Mouse (Mus musculus): ENCODE measurements at regions not wholly inside any gene's neighbourhood (a gene's known extent, or its start where the extent isn't known, plus 50 kb on each side); places are given as distances from the start of the nearest gene placed in this dataset.

DNA sequence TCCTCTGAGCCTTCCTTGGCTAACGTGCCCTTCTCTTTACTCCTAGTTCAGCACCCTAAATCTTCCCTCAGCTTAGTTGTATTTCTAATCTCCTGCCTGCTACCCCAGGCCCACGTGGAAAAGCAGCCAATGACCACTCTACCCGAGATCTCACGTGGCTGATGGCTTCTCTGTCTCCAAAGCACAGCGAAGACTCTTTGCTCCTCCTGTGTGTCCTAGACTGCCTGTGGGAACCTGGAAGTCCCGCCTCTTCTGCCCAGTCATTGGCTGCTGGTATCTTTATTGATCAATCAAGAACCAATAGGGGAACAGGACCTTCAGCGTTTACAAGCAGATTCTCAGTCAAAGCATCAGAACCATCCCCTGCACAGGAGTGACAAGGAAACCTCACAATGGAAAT lies 54.8 kb downstream of the Gm19935 start:
- peak; percentile 76 for DNase-seq (ENCODE audit: low read depth, low spot score)

DNA sequence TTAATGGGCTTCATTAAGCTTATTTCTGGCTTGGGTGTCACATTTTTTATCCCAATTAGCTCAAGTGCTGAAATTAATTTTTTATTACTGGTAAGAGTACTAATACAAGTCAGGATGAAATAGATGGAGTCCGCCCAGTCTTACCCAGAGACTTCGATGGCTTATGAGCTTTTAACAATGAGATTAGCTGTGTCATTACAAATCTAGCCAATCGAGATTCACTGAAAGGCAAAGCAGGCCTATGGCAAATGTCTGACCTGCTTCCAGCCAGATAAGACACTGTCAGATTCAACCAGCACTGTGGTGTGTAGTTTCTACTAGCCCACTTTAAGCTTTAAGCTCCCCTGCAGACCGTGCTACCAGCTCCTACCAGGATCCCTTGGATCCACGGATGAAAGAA lies 55.2 kb downstream of the Gm19935 start:
- no peak for DNase-seq (ENCODE audit: low read depth, low spot score)

DNA sequence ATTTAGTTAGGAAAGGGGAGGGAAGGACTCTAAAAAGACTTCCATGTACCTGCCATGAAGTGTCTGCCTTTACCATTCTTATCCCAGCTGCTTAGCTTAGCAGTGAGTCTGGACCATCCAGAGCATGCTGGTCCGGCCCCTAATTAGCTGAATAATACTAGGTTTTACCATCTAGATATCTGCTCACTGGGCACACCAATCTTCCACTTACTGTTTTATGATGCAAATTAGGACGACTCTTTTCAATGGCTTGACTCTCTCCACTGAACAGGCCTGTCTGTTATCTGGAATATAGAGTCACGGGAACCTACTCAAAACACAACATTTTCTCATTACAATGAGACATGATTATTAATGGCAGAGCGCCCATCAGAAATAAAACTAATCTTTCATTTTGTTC lies 55.7 kb downstream of the Gm19935 start:
- DNase-seq (ENCODE audit: low read depth, low spot score) = no peak

DNA sequence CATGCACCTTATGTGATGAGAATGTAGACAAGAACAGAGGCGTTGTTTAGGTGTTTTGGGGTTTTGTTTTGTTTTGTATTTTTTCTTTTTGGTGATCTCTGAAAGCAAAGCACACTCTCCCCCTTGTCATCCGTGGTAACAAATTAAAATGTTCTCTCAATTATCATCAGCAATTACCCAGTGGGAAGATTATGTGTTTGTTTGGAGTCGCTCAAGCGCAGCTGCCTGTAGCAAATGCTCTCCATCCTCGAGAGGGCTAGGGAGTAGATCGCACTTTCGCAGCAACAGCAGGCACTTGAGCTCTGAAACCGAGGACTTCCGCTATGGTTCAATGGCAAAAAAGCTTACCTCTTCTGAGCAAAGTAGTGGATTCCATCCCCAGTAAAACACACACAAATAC lies 57.7 kb downstream of the Gm19935 start:
- DNase-seq (ENCODE audit: low read depth, low spot score) = no peak

DNA sequence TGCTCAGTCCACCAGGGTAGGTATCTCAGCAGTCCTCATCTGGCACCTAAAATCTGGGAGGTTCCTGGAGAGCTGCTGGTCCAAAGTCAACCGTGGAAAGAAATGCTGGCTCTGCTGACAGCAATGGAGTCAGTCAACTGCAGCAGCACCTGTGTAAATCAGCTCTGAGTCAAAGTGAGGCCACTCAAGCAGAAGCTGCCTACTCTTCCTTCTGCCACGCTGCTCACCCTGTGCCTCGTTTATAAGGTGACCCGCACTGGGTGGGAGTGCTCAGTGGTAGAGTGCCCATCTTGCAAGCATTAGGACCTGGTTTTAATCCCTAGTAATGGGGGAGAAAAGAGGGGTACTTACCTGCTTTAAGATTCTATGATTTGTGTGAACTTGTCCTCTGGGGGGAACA lies 62.2 kb downstream of the Gm19935 start:
- DNase-seq (ENCODE audit: low read depth, low spot score) = no peak

DNA sequence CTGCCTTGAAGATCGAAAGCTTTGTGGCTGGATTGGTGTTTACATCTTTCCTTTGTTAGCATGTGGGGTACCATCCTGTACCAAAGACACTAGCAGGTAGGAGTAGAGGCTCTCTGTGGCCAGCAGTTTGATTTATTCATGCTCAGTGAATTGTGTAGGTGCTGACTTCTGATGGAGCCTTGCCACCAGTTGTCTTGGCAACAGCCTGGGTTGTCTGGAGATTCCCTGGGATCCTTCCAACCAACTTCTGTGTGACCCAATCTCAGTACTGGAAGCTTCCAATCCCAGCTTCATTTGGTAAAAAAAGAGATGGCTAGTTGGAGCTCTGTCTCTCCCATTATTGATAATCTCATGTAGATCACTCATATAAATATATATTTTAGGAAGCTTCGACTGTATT lies 73.6 kb downstream of the Gm19935 start:
- no peak for DNase-seq (ENCODE audit: low read depth, low spot score)

DNA sequence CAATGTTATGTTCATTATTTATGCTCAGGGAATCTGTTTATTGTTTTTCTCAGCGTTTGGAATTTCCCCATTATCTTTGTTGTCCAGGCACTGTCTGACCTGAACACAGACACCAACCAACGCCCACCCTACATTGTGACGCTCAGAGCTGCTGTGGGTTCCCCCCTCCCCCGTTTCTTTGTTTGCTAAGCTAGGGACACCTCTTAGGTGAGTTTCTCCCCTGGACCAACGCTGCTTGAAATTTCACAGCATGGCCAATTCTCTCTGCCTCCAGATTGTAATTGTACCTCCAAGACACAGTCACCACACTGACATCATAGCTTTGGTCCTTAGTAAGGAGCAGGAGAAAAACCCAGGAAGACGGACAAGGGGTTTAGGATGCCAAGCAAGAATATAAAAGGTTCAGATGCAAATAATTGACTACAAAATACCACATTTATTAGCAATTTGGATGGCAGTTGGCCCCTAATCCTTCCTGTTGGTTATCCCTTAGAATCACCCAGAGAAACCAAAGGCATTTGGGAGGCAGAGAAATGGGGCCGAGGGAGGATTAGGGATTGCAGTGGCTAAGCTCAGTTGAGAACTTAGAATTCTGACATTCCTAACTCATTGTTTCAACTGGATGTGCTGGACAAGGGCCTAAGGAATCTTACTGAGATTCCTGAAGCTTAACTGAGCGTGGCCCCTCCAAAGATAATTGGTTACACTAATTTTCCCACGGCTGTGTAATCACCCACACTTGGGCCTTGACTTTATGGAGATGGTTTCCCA lies 76.0 kb downstream of the Gm19935 start:
- no peak for DNase-seq (ENCODE audit: low read depth, low spot score)

DNA sequence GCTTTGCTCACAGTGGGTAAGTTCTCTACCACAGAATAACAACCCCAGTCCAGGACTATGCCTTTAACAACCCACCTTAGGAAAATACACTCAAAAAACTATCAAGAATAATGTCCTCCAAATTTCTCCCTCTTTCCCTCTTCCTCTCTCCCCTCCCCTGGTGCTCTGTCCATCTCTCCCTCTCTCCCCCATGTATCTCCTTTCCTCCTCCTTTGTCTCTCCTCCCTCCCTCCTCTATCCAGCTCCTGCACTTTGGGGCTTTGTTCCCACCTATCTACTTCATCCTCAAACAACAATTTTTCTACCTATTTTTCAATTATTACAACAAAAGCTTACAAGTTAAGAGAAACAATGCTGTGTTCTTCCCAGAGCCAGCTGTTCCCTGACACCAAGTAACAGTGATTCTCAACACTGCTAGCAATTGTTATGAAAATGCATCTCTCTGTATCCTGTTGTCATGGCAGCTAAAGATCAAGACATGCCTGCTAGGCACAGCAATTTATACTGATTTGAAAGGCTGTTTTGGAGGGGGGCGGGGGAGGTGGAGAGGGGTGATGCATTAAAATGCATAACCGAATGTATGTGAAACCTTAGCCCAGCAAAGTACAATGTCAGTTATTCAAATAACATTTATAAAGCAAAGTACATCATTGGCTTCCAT lies 76.8 kb downstream of the Gm19935 start:
- DNase-seq (ENCODE audit: low read depth, low spot score) = no peak

DNA sequence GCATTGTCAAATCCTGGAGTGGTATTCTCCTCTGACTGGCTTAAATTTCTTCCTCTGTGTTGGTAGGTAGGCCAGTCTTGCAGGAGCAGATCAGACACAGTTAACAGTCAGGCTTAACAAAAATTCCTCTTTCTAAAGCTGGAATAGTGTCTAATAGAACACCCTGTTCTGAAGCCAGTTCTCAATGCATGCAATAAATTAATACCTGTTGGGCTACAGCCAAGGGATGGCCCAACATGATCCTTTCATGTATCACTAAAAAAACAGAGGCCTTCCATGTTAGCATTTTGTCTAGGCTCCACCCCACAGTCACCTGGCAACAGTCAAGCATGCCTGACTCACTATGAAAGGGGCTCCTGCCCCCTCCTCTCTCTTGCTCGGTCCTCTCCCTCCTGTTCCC lies 89.2 kb downstream of the Gm19935 start:
- DNase-seq (ENCODE audit: low read depth, low spot score) = no peak

DNA sequence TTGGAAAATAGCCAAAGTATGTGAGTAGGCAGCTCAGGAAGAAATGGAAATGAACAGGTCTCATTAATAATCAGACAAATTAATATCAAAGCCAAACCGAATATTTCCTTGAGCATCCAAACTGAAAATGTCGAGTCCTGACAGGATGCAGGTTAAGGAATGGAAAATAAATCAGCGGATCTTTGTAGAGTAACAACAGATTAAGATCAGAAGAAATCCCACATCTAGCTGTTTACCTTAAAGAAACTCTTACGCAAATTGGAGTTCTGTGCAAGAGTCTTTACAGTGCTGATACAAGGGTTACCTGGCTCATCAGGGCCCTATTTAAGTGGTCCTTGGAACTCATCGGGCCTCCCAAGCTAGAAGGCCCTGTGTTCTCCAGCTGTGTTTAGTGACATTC lies 92.0 kb downstream of the Gm19935 start:
- DNase-seq (ENCODE audit: low read depth, low spot score) = no peak

DNA sequence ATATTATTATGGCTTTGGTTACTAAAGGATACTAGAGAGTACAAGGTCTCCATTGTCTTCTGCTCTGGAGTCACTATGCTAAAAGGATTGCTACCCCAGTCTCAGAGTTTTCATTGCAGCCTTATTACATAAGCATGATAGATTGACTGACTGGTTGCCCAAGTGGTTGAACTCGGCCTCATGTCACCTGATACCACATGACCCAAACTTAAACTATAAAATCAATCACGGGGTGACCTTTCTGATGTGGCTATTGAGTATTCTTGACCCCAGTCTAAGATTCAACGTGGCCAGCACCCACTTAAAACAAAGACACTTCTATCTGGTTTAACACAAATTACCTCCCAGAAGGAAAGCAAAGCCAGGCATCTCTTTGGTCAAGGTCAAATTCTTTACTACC lies 100.8 kb downstream of the Gm19935 start:
- no peak for DNase-seq (ENCODE audit: low read depth, low spot score)

DNA sequence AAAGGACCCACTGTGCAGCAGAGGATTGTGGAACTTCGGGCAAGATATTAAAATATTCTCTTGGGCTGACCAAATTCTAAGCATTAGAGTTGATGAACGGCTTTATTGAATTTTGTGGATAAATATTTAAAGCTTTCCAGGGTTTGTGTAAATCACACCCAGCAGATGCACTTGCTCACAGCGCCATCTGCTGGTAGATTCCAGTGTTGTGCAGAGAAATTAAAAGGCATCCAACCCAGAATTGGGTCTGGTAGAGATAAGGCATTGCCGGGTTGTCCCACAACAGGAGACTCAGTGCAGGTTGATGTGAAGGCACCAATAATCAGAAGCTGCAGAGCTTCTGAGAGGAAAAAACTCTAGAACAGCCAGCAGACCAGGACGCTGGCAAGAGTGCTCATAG lies 108.7 kb downstream of the Gm19935 start:
- peak; percentile 73 for DNase-seq (ENCODE audit: low read depth, low spot score)

DNA sequence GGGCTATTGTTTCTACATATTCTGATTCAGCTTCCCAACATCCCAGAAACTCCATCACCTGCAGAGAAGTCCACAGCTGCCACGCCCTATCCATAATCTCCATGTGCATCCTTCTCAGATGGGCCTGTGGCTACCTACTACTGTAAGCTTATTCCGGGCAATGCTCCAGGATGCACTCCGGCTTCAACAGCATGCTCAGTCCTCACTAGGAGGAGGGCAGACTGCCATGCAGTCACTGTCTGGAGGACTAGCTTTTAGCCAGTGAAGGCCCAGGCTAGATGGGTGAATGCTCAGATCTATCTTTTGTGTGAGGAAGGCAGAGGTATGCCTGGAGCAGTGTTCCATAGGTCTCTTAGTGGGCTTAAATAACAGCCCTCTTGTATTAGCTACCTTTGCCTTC lies 124.7 kb downstream of the Gm19935 start:
- no peak for DNase-seq (ENCODE audit: low read depth, low spot score)

DNA sequence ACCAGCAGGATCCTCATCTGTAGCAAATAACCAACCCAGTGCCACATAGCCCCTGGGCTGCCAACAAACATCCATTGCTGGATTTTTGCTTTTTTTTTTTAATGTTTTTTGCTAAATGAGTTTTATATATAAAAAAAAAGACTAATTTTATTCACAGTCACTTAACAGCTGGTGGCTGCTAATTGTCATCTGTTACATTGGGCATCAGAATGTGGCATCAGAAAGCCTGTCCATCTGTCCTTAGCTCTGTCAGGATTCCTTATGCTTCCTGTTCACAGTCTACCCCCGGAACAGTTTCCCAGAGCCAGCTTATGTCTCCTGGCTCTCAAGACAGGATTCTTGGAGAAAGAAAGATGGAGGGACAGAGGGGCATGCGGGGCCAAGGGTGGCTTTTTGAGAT lies 132.1 kb downstream of the Gm19935 start:
- no peak for DNase-seq (ENCODE audit: low read depth, low spot score)

DNA sequence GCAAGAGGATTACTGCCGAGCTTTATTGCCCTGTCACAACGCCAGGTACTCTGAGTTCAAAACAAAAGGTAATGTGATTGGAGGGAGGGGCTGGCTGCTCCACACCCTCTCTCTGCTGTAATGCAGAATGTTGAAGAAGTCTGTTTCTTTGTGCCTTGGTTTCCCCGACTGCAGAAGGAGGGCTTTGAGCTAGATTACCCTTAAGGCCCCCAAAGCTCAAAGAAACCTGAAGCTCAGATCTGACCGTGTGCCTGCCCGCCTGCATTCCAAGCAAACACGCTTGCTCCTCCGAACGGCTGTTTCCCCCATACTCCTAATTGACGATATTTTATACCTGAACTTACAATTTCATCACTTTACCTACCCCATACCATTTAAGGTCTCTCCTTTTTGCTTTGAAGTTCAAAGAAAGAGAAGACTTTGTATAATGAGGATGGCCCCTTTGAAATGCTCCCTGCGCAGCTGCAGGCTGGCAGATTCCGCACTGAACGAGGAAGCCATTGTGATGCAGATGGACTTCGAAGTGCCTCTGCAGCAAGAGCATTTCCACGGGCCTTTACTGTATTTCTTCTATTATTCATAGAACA lies 146.6 kb downstream of the Gm19935 start:
- peak; percentile 83 for DNase-seq (ENCODE audit: low read depth, low spot score)

DNA sequence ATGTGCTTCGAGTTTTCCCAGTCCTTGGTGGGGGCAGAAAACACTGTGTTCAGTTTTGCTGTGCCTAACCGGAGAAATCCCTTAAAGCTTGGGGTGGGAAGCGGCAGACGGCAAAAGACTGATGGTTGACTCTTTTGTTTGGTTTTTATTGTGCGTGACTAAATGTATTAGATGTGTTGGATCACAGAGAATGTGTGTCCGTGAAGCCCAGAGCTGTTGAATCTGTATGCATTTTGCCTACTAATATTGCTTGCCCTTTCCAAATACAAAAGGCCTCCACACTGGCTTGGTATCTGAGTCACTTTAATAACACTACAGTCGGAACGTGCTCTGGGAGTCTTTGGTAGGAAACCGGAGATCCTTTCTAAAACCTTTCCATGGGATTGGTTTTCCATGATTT lies 147.8 kb downstream of the Gm19935 start:
- no peak for DNase-seq (ENCODE audit: low read depth, low spot score)

DNA sequence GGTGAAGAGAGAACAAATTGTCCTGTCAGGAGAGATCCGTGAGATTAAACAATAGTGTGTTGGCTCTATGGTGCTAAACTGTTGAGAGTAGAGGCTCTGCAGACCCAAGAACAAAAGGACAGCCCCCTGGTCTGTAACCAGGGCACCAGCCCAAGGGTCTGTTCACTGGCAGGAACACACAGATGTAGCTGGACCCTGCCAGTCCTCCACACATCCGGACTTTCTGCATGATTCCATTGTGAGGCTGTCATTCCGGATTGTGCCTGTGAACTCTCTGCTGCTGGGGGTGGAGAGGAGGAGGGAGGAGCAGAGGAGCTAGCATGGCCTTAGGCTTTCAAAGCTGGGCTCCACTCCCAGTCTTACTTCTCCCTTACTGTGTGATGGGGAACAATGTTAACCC lies 158.1 kb downstream of the Gm19935 start:
- peak; percentile 14 for DNase-seq (ENCODE audit: low read depth, low spot score)

DNA sequence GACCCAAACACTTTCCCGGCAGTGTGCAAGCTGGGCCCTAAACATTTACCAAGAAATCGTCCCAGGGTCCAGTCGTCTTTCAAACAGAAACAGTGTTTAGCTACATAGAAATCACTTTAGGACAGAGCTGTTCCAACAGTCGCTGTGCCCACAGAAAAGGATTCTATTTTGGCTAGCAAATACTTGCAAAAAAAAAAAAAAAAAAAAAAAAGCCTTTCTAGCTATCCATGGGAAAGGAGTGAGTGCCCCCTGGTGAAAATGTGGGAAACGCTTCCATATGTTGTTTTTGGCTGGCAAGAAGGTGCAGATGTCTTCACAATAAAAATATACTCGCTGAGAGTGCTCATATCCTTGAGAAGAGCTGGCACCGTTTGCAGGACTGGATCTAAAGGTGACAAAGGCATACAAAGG lies 159.5 kb downstream of the Gm19935 start:
- DNase-seq (ENCODE audit: low read depth, low spot score) = peak; percentile 10

DNA sequence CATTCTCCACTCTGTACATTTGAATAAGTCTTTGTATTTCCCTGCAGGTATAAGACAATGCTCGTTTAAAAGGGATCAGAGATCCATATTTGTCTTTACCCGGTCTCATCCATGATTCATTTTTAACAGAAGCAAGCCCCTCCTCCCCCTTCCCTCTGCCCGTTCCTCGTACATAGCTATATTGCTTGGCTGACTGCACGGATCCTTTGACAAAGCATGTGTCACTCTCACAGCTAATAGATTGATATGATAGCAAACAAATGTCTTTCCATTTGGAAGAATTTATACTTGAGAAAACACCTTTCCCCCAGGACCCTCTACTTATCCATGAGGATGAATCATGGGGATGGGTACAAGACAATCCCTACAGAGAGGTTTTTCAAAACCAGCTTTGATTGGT lies 160.1 kb downstream of the Gm19935 start:
- DNase-seq (ENCODE audit: low read depth, low spot score) = no peak

DNA sequence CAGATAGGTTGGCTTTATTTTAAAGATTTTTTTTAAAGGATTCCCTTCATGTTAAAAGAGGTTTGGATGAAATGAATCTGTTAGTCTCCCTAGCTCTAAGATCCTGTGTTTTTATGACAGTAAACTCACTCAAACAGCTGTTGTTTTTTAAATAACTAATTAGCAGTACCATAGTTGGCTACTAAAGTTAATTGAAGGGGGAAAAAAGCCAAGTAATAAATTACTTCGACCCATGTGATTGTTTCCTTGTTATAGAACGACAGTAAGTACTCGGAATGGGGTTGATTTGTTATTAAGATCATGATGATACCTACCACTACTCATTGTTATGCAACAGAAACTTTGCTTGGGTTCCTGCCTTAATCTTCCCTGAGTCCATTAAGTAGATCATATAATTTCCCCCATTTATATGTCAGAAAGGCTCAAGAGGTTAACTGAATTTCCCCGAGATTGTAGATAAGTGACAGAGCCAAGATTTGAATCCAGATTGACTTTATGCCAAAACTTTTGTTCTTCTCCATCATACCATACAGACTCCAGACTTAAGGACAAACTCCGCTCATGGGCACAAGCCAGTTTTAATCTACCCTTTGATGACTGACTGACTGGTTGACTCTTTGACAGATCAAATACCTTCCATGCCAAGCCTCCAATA lies 160.6 kb downstream of the Gm19935 start:
- no peak for DNase-seq (ENCODE audit: low read depth, low spot score)

DNA sequence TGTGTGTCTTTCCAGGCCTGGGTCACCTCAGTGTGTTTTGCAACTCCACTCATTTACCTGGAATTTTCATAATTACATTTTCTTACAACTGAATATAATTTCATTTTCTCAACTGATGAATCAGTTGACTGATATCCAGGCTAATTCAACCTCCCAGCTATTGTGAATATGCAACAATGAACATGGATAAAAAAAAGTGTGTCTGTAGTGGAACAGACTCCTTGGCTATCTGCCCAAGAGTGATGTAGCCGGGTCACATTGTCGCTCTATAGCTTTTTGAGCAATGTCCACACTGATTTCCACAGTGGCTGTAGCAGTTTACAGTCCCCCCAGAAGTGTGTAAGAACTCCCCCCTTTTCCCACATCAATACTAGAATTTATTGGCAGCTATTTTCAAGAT lies 162.4 kb downstream of the Gm19935 start:
- no peak for DNase-seq (ENCODE audit: low read depth, low spot score)

DNA sequence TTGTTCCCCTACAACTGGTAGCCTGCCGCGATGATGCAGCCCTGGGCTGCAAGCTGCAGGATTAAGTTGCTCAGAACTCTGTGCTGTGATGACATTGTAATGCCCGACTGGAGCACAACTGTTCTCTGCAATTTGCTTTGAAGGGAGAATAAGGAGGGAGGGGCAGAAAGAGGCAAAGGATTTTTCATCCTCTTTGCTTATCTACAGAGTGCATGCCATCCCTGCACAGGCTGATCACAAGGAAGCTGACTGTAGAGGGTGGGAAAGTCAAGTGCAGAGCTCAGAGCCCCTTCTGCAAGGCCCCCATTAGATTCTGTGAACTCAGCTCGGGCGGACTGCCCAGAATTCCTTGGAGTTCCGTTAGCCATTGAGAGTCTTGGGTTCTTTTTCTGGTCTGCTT lies 174.8 kb downstream of the Gm19935 start:
- DNase-seq (ENCODE audit: low read depth, low spot score) = no peak

DNA sequence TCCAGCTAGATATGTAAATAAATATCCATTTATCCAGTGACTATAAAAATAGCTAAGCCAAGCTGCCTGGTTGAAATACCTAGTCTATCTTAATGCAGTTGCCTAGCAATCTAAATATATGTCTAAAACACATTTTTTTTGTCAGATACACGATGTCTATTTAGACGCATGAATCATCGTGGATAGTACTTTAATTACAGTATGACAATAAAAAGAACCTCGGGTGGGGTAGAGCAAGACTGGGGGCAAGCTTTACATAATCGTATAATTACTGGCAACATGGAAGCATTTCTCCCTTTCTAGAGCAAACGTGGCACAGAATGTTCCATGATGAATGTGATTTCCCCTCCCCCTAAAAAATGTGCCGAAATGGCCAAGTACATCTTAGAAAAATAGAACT lies 180.4 kb downstream of the Gm19935 start:
- no peak for DNase-seq (ENCODE audit: low read depth, low spot score)

Data from ZHBTc4 (cell line).